Mouse (Mus musculus) embryonic fibroblast, embryonic 13.5 days (primary cell): Measurements from ENCODE around the gene Wee2.

Experiments
- CTCF ChIP-seq: IDR thresholded peaks from 2 replicates; pipeline ENCODE4 v1.5.1; 2011; ENCODE audit warnings: mild to moderate bottlenecking, control low read depth, low read length, moderate library complexity, borderline replicate concordance; ENCODE audit not compliant: insufficient read depth
- POLR2A ChIP-seq: IDR thresholded peaks from 2 replicates; pipeline ENCODE4 v1.6.1; 2011; ENCODE audit warnings: low read depth, mild to moderate bottlenecking, control low read depth, low read length, moderate library complexity

DNA sequence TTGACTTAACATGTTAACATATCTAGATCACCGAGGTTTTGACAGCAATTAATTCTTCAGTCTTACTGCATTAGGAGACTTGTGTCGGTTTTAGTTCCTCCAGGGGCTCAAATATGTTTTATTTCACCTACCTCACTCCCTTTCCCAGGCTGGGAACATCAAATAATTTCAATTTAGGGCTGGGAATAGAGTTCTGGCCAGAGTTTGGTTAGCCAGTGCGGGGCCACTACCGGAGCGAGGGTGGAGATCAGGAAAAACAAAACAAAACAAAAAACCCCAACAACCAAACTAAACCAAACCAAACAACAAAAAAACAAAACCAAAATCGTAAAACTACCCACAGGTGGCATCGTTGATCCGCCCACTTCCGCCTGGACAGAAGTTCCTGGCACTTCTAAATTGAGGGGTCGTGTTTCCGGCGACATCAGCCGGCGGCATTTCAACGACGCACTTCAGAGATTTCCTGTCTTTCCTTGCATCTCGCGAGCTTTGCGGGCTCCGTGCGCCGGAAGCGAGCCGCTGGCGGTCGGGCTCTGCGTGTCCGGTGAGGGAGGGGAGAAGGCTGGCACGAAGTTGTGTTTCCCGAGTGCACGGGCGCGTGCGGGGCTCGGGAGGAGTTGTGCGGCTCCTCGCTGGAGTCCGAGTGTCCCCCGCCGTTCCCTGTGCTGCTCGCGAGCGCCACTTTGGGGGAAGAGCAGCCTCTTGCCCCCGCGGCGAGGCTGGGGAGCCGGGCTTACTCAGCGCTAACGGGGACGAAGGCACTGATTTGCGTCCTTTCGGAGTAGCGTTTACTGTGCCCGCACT lies 32.2 kb downstream of the Wee2 start, which contains the start of gene Ssbp1:
- TF ChIP-seq CTCF (no peak), POLR2A (peak; percentile 95)
